Mouse (Mus musculus) heart, postnatal 0 days (tissue): ENCODE results near the gene Haspin.

Experiments
- CTCF ChIP-seq: IDR thresholded peaks from 2 replicates; pipeline ENCODE4 v1.5.1; 2016; ENCODE audit warnings: antibody characterized with exemption, control low read depth, low read depth
- EP300 ChIP-seq: IDR thresholded peaks from 2 replicates; pipeline ENCODE4 v1.6.1; 2016; ENCODE audit warnings: antibody characterized with exemption, low read depth

DNA sequence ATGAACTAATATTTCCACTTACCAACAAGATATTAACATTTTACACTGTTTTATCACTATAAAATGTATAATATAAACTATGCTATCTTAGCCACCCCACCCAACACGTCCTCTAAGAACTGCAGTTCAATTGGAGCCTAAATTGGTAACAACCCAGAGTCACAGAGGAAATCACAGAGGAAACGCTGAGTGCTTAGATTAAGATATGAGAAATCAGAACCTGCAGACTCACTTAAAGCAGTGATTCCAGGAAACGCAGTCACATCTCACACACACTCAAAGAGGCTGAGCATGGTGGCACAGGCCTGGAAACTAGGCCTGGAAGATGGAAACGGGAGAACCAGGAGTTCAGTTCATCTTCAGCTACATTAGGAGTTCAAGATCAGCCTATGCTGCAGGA lies 36.8 kb downstream of the Haspin start:
- TF ChIP-seq CTCF = no peak
- no peak for TF ChIP-seq EP300
